Comparison of ENCODE assay signal across 13 mouse cellular contexts in the genomic region with DNA sequence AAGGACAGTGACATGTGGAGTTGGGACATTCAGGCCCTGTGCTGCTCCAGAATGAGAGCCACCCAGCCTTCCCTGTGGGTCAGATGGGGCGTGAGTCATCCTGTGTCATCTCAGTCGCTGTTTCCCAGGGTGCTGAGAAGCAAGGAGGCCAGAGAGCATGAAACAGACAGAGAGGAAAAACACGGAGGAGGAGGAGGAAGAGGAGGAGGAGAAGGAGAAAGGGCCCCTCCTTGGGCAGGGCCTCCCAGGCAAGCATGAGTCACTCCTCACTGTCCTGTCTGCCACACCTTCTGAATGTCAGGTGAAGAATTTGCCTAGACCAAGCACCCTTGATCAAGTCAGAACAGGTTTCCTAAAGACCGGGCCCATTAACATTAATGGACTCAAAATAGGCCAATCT. TPM values are rescaled to one million over a fixed set of nuclear protein-coding genes. Genes with fewer than 3 reads are reported as not detected.
A peak's percentile ranks its signal among the peaks of the same experiment; 100 is the strongest.
DNase-seq lines count a peak whose midpoint lies in the region; ATAC-seq and TF ChIP-seq lines count a peak whose summit lies in the region.
"Had no signal": no experiment of that assay in that cellular context is flagged by ENCODE, and none has a peak within 500 bp of the region (broad histone marks: within the 10 kb centered on the region; RNA-seq: fewer than 3 reads in every experiment).

No protein-coding gene starts in this region.

- no peak overlapping the region for H3K9ac ChIP-seq in limb, embryonic 15.5 days
- no peak overlapping the region for H3K9ac ChIP-seq in embryonic facial prominence, embryonic 15.5 days
- no peak overlapping the region for H3K9ac ChIP-seq in stomach, postnatal 0 days (ENCODE audit: low read length)
- no peak overlapping the region for H3K9ac ChIP-seq in hindbrain, embryonic 11.5 days (ENCODE audit: low read depth, low read length)
- H3K9ac ChIP-seq: liver, embryonic 14.5 days; midbrain, embryonic 15.5 days had no signal

- TF ChIP-seq CTCF in Patski (IDR thresholded peaks at IDR 0.05): no peak
- TF ChIP-seq CTCF in stomach, postnatal 0 days (IDR thresholded peaks at IDR 0.05; ENCODE audit: low read depth): no peak

- no peak overlapping the region for H3K4me3 ChIP-seq in limb, embryonic 15.5 days
- H3K4me3 ChIP-seq in limb, embryonic 10.5 days: no peak overlapping the region
- H3K4me3 ChIP-seq in embryonic facial prominence, embryonic 15.5 days (replicated peaks): no peak overlapping the region
- H3K4me3 ChIP-seq in stomach, postnatal 0 days (ENCODE audit: low read depth, low read length): no peak overlapping the region
- no peak overlapping the region for H3K4me3 ChIP-seq in hindbrain, embryonic 11.5 days (ENCODE audit: low read depth, low read length)
- H3K4me3 ChIP-seq: hindbrain, embryonic 10.5 days; midbrain, embryonic 15.5 days had no signal

- peak overlapping the region; percentile 8; the same call in 1 of the 2 replicates for H3K27ac ChIP-seq in limb, embryonic 15.5 days
- H3K27ac ChIP-seq in limb, embryonic 10.5 days: no peak overlapping the region
- H3K27ac ChIP-seq in embryonic facial prominence, embryonic 15.5 days (replicated peaks): peak overlapping the region; percentile 74
- H3K27ac ChIP-seq in stomach, postnatal 0 days (replicated peaks): peak overlapping the region; percentile 79
- no peak overlapping the region for H3K27ac ChIP-seq in hindbrain, embryonic 11.5 days (ENCODE audit: low read depth, low read length)
- H3K27ac ChIP-seq: hindbrain, embryonic 10.5 days; liver, embryonic 14.5 days; midbrain, embryonic 15.5 days had no signal

- H3K9me3 ChIP-seq in limb, embryonic 15.5 days: no peaks in the 10 kb centered on the region
- no peaks in the 10 kb centered on the region for H3K9me3 ChIP-seq in limb, embryonic 10.5 days (replicated peaks)
- H3K9me3 ChIP-seq in embryonic facial prominence, embryonic 15.5 days (replicated peaks): no peaks in the 10 kb centered on the region
- no peaks in the 10 kb centered on the region for H3K9me3 ChIP-seq in stomach, postnatal 0 days (ENCODE audit: control insufficient read depth, low read length)
- H3K9me3 ChIP-seq in hindbrain, embryonic 11.5 days (ENCODE audit: control insufficient read depth, low read length): no peaks in the 10 kb centered on the region
- H3K9me3 ChIP-seq: hindbrain, embryonic 10.5 days; midbrain, embryonic 15.5 days had no signal

- no peaks in the 10 kb centered on the region for H3K4me1 ChIP-seq in limb, embryonic 15.5 days
- peaks cover 7% of the 10 kb centered on the region for H3K4me1 ChIP-seq in limb, embryonic 10.5 days
- 0 out of 2 replicates have a peak, but pooled peaks cover under 1% of the 10 kb centered on the region for H3K4me1 ChIP-seq in embryonic facial prominence, embryonic 15.5 days
- no peaks in the 10 kb centered on the region; the same call in 1 of the 2 replicates for H3K4me1 ChIP-seq in stomach, postnatal 0 days (replicated peaks; ENCODE audit: control insufficient read depth, insufficient read depth)
- no peaks in the 10 kb centered on the region for H3K4me1 ChIP-seq in hindbrain, embryonic 11.5 days (replicated peaks; ENCODE audit: control insufficient read depth, insufficient read depth, low read length)
- H3K4me1 ChIP-seq: hindbrain, embryonic 10.5 days; midbrain, embryonic 15.5 days had no signal

- in situ Hi-C loops in Patski (cut with MboI; ENCODE audit: low pct_unique_long_range_greater_than_20kb): no loop called here

- ATAC-seq in limb, embryonic 15.5 days (ENCODE audit: insufficient number of reproducible peaks, low FRiP score, low TSS enrichment, low read depth): no peak
- no peak for ATAC-seq in Patski
- no peak; the same call in 1 of the 2 replicates for ATAC-seq in embryonic facial prominence, embryonic 15.5 days (ENCODE audit: insufficient number of reproducible peaks, low FRiP score, low TSS enrichment, low read depth)
- peak; percentile 83 for ATAC-seq in stomach, postnatal 0 days (ENCODE audit: low FRiP score, low TSS enrichment)
- ATAC-seq in hindbrain, embryonic 11.5 days (ENCODE audit: low FRiP score): no peak
- ATAC-seq: midbrain, embryonic 15.5 days had no signal

- H3K36me3 ChIP-seq in limb, embryonic 15.5 days: no peaks in the 10 kb centered on the region
- H3K36me3 ChIP-seq in limb, embryonic 10.5 days: no peaks in the 10 kb centered on the region
- no peaks in the 10 kb centered on the region for H3K36me3 ChIP-seq in embryonic facial prominence, embryonic 15.5 days
- H3K36me3 ChIP-seq in stomach, postnatal 0 days (ENCODE audit: control insufficient read depth, insufficient read depth, low read length): no peaks in the 10 kb centered on the region
- no peaks in the 10 kb centered on the region for H3K36me3 ChIP-seq in hindbrain, embryonic 11.5 days (ENCODE audit: control insufficient read depth, insufficient read depth, low read length)
- H3K36me3 ChIP-seq: hindbrain, embryonic 10.5 days; midbrain, embryonic 15.5 days had no signal

- DNase-seq in limb, embryonic 10.5 days (ENCODE audit: low spot score): no peak
- DNase-seq in Patski (ENCODE audit: low read depth, low spot score) (peak; percentile 17), liver (no peak)
- DNase-seq in stomach, postnatal 0 days (ENCODE audit: low spot score): peak; percentile 31
- no peak for DNase-seq in hindbrain, embryonic 11.5 days (ENCODE audit: low spot score)
- DNase-seq in layer of hippocampus, adult 9-10 months (ENCODE audit: low spot score): no peak
- DNase-seq: cerebellum, postnatal 14 days; kidney, adult 8-10 months had no signal

- no peaks in the 10 kb centered on the region for H3K27me3 ChIP-seq in limb, embryonic 15.5 days
- no peaks in the 10 kb centered on the region for H3K27me3 ChIP-seq in limb, embryonic 10.5 days (ENCODE audit: low read depth, poor library complexity, severe bottlenecking)
- no peaks in the 10 kb centered on the region for H3K27me3 ChIP-seq in Patski
- no peaks in the 10 kb centered on the region for H3K27me3 ChIP-seq in embryonic facial prominence, embryonic 15.5 days
- H3K27me3 ChIP-seq in stomach, postnatal 0 days (ENCODE audit: control insufficient read depth, insufficient read depth, low read length): no peaks in the 10 kb centered on the region
- no peaks in the 10 kb centered on the region for H3K27me3 ChIP-seq in hindbrain, embryonic 11.5 days (ENCODE audit: control insufficient read depth, insufficient read depth, low read length)
- H3K27me3 ChIP-seq: midbrain, embryonic 15.5 days had no signal

- no peak overlapping the region for H3K4me2 ChIP-seq in limb, embryonic 15.5 days
- no peak overlapping the region for H3K4me2 ChIP-seq in embryonic facial prominence, embryonic 15.5 days (replicated peaks)
- H3K4me2 ChIP-seq in stomach, postnatal 0 days (replicated peaks; ENCODE audit: low read depth): no peak overlapping the region
- H3K4me2 ChIP-seq in hindbrain, embryonic 11.5 days (replicated peaks; ENCODE audit: low read depth, low read length): no peak overlapping the region
- H3K4me2 ChIP-seq: midbrain, embryonic 15.5 days had no signal

- CTCF ChIA-PET in Patski (lab: Charles Lee): no interaction called here

- TF ChIP-seq EP300 in stomach, postnatal 0 days (optimal IDR thresholded peaks at IDR 0.05): no peak

- POLR2A ChIA-PET in Patski (lab: Charles Lee): interaction anchor here (1.1 kb wide), 1 partner anchor 67 kb away, joined by 5 read pairs; no protein-coding TSS in a partner anchor

- WGBS in limb, embryonic 15.5 days: 70% methylated on average over 4 of the region's 4 CpGs
- WGBS in limb, embryonic 10.5 days: 81% methylated on average over 4 of the region's 4 CpGs
- WGBS in embryonic facial prominence, embryonic 15.5 days: 60% methylated on average over 4 of the region's 4 CpGs
- 70% methylated on average over 4 of the region's 4 CpGs for WGBS in stomach, postnatal 0 days
- WGBS in hindbrain, embryonic 11.5 days: 87% methylated on average over 4 of the region's 4 CpGs

RNA-seq across cellular contexts. Expression of a gene that starts 27.4 kb away (rescaled TPM):
- polyA plus RNA-seq in limb, embryonic 15.5 days (2015; fragmentation: Nextera tagmentation; extraction: Ambion mirVana): 59.1 and 65.0 TPM in 2 replicates
- polyA plus RNA-seq in limb, embryonic 10.5 days (2016; fragmentation: Nextera tagmentation; extraction: Ambion mirVana): 2.1 TPM in 2 replicates
- 0.35 TPM for polyA plus RNA-seq in Patski (2021)
- 48.5 and 57.2 TPM in 2 replicates for polyA plus RNA-seq in embryonic facial prominence, embryonic 15.5 days (2015; fragmentation: Nextera tagmentation; extraction: Ambion mirVana)
- polyA plus RNA-seq in stomach, postnatal 0 days (2015; fragmentation: Nextera tagmentation; extraction: Ambion mirVana): 36.1 and 36.5 TPM in 2 replicates
- 1.1 and 1.7 TPM in 2 replicates for polyA plus RNA-seq in hindbrain, embryonic 11.5 days (2014; fragmentation: Nextera tagmentation; extraction: Ambion mirVana)

Comparison
In these comparisons a context has a peak if more than half of its experiments do, and no peak if none do; other contexts are left out.
1. H3K27ac ChIP-seq: peak in limb, embryonic 15.5 days (single experiment), embryonic facial prominence, embryonic 15.5 days (single experiment) and stomach, postnatal 0 days (single experiment); none in limb, embryonic 10.5 days (single experiment) and hindbrain, embryonic 11.5 days (single experiment).
2. RNA of a gene that starts 27.4 kb away (polyA plus RNA-seq): 59.1 to 65.0 TPM in limb, embryonic 15.5 days, 48.5 to 57.2 TPM in embryonic facial prominence, embryonic 15.5 days and 36.1 to 36.5 TPM in stomach, postnatal 0 days; 2.1 TPM in limb, embryonic 10.5 days, 1.1 to 1.7 TPM in hindbrain, embryonic 11.5 days and 0.35 TPM in Patski (single experiment); every median in the first group is over 10 times any median in the second.
3. DNase-seq: peak in Patski (single experiment) and stomach, postnatal 0 days (single experiment); none in limb, embryonic 10.5 days (single experiment), liver (single experiment), hindbrain, embryonic 11.5 days (single experiment) and layer of hippocampus, adult 9-10 months (single experiment).